Mouse (Mus musculus): ENCODE measurements around the gene Gm10837.

GRCm38 (mm10) chr14:122454901-122455561, 35.4 kb upstream of the Gm10837 start:
- TF ChIP-seq POLR2A (IDR thresholded peaks at IDR 0.05; ENCODE audit: low read depth, low read length) = no peak
- no peak for TF ChIP-seq CTCF (IDR thresholded peaks at IDR 0.05; ENCODE audit: extremely low read depth, insufficient read length, insufficient replicate concordance, low read depth, low read length)
